12 mouse cellular contexts compared by ENCODE assay signal in genomic region chr11:74393489-74393888, GRCm38 (mm10). TPM values are rescaled to one million over a fixed set of nuclear protein-coding genes. Genes with fewer than 3 reads are reported as not detected.
DNase-seq lines count a peak whose midpoint lies in the region; ATAC-seq lines count a peak whose summit lies in the region.
"Had no signal": no experiment of that assay in that cellular context is flagged by ENCODE, and none has a peak within 500 bp of the region (broad histone marks: within the 10 kb centered on the region; RNA-seq: fewer than 3 reads in every experiment).

No protein-coding gene starts in this region.

- no peaks in the 10 kb centered on the region for H3K27me3 ChIP-seq in embryonic facial prominence, embryonic 15.5 days
- H3K27me3 ChIP-seq in embryonic facial prominence, embryonic 10.5 days (replicated peaks; ENCODE audit: low read depth, poor library complexity, severe bottlenecking), result peaks cover 5% of the 10 kb centered on the region; the same call in 1 of the 2 replicates
- H3K27me3 ChIP-seq in intestine, embryonic 16.5 days (replicated peaks; ENCODE audit: control insufficient read depth, insufficient read depth, low read length), result no peaks in the 10 kb centered on the region

- no peak overlapping the region for H3K4me3 ChIP-seq in embryonic facial prominence, embryonic 15.5 days (replicated peaks)
- no peak overlapping the region for H3K4me3 ChIP-seq in embryonic facial prominence, embryonic 10.5 days
- no peak overlapping the region for H3K4me3 ChIP-seq in intestine, embryonic 16.5 days (ENCODE audit: low read length)

- no peaks in the 10 kb centered on the region for H3K4me1 ChIP-seq in embryonic facial prominence, embryonic 15.5 days
- H3K4me1 ChIP-seq in embryonic facial prominence, embryonic 10.5 days, result peaks cover 18% of the 10 kb centered on the region
- 0 out of 2 replicates have a peak, but pooled peaks cover 4% of the 10 kb centered on the region for H3K4me1 ChIP-seq in intestine, embryonic 16.5 days (ENCODE audit: control insufficient read depth, insufficient read depth, low read length)

- WGBS in embryonic facial prominence, embryonic 15.5 days, result 79% methylated on average over 5 of the region's 5 CpGs
- 76% methylated on average over 5 of the region's 5 CpGs for WGBS in embryonic facial prominence, embryonic 10.5 days
- WGBS in intestine, embryonic 16.5 days, result 71% methylated on average over 5 of the region's 5 CpGs

- DNase-seq in embryonic facial prominence, embryonic 10.5 days (ENCODE audit: low spot score), result no peak
- peak; percentile 64 to 65 for DNase-seq in right cerebral cortex, postnatal 10 days (ENCODE audit: low spot score in 2 of 2)
- DNase-seq in right cerebral cortex, adult 18-20 months, result no peak
- peak; percentile 82 for DNase-seq in retina, postnatal 1 day
- DNase-seq in kidney, postnatal 25 days, result no peak
- no peak for DNase-seq in cerebellum, adult 11 months
- DNase-seq: cerebellum, adult 9-10 months; kidney, postnatal 10 days had no signal

- H3K4me2 ChIP-seq in embryonic facial prominence, embryonic 15.5 days (replicated peaks), result no peak overlapping the region
- no peak overlapping the region for H3K4me2 ChIP-seq in intestine, embryonic 16.5 days (ENCODE audit: low read depth, low read length)

- H3K9ac ChIP-seq in embryonic facial prominence, embryonic 15.5 days, result no peak overlapping the region
- H3K9ac ChIP-seq in intestine, embryonic 16.5 days (ENCODE audit: low read depth, low read length), result no peak overlapping the region

- no peaks in the 10 kb centered on the region for H3K9me3 ChIP-seq in embryonic facial prominence, embryonic 15.5 days (replicated peaks)
- H3K9me3 ChIP-seq in embryonic facial prominence, embryonic 10.5 days, result no peaks in the 10 kb centered on the region
- no peaks in the 10 kb centered on the region for H3K9me3 ChIP-seq in intestine, embryonic 16.5 days (ENCODE audit: control insufficient read depth, low read length)

- H3K36me3 ChIP-seq in embryonic facial prominence, embryonic 15.5 days, result no peaks in the 10 kb centered on the region
- no peaks in the 10 kb centered on the region for H3K36me3 ChIP-seq in embryonic facial prominence, embryonic 10.5 days (replicated peaks)
- no peaks in the 10 kb centered on the region for H3K36me3 ChIP-seq in intestine, embryonic 16.5 days (ENCODE audit: control insufficient read depth, insufficient read depth, low read length)

- H3K27ac ChIP-seq in embryonic facial prominence, embryonic 15.5 days (replicated peaks), result no peak overlapping the region
- no peak overlapping the region for H3K27ac ChIP-seq in embryonic facial prominence, embryonic 10.5 days (replicated peaks)
- no peak overlapping the region for H3K27ac ChIP-seq in intestine, embryonic 16.5 days (ENCODE audit: low read length)

- 0 out of 2 replicates have a peak, but pooled peaks have one; percentile 25 for ATAC-seq in embryonic facial prominence, embryonic 15.5 days (ENCODE audit: insufficient number of reproducible peaks, low FRiP score, low TSS enrichment, low read depth)
- peak; percentile 59; the same call in 1 of the 2 replicates for ATAC-seq in intestine, embryonic 16.5 days

RNA-seq across cellular contexts. Expression of gene Olfr412, which starts 31.6 kb away (rescaled TPM):
- not detected in 2 replicates for polyA plus RNA-seq in embryonic facial prominence, embryonic 15.5 days (2015; fragmentation: Nextera tagmentation; extraction: Ambion mirVana)
- not detected in 2 replicates for polyA plus RNA-seq in embryonic facial prominence, embryonic 10.5 days (2016; fragmentation: Nextera tagmentation; extraction: Ambion mirVana)
- not detected in 2 replicates for polyA plus RNA-seq in intestine, embryonic 16.5 days (2015; fragmentation: Nextera tagmentation; extraction: Ambion mirVana)
- polyA plus RNA-seq: liver, adult 2 months; urinary bladder, adult 2 months had no signal

RNA-seq across cellular contexts. Expression of gene Olfr411, which starts 41.0 kb away (rescaled TPM):
- 0.30 and 0.51 TPM in 2 replicates for polyA plus RNA-seq in embryonic facial prominence, embryonic 15.5 days (2015; fragmentation: Nextera tagmentation; extraction: Ambion mirVana)
- not detected in 2 replicates for polyA plus RNA-seq in embryonic facial prominence, embryonic 10.5 days (2016; fragmentation: Nextera tagmentation; extraction: Ambion mirVana)
- polyA plus RNA-seq in intestine, embryonic 16.5 days (2015; fragmentation: Nextera tagmentation; extraction: Ambion mirVana), result not detected in 2 replicates
- polyA plus RNA-seq: liver, adult 2 months; urinary bladder, adult 2 months had no signal

RNA-seq across cellular contexts. Expression of gene Olfr410, which starts 55.7 kb away (rescaled TPM):
- 0.11 and 0.12 TPM in 2 replicates for polyA plus RNA-seq in embryonic facial prominence, embryonic 15.5 days (2015; fragmentation: Nextera tagmentation; extraction: Ambion mirVana)
- polyA plus RNA-seq in embryonic facial prominence, embryonic 10.5 days (2016; fragmentation: Nextera tagmentation; extraction: Ambion mirVana), result not detected in 2 replicates
- polyA plus RNA-seq in intestine, embryonic 16.5 days (2015; fragmentation: Nextera tagmentation; extraction: Ambion mirVana), result not detected in 2 replicates
- polyA plus RNA-seq: liver, adult 2 months; urinary bladder, adult 2 months had no signal

Comparison
In these comparisons a context has a peak if more than half of its experiments do, and no peak if none do; other contexts are left out.
1. DNase-seq: peak in right cerebral cortex, postnatal 10 days (2 of 2) and retina, postnatal 1 day (single experiment); none in embryonic facial prominence, embryonic 10.5 days (single experiment), right cerebral cortex, adult 18-20 months (single experiment), kidney, postnatal 25 days (0 of 2) and cerebellum, adult 11 months (single experiment).